Mouse (Mus musculus) layer of hippocampus, adult 9-10 months (tissue): ENCODE measurements around the gene Derl3.

Experiments
- DNase-seq: peaks from one replicate; pipeline ENCODE4 v3.0.0; 2022; ENCODE audit warnings: low spot score

Derl3 gene

DNA sequence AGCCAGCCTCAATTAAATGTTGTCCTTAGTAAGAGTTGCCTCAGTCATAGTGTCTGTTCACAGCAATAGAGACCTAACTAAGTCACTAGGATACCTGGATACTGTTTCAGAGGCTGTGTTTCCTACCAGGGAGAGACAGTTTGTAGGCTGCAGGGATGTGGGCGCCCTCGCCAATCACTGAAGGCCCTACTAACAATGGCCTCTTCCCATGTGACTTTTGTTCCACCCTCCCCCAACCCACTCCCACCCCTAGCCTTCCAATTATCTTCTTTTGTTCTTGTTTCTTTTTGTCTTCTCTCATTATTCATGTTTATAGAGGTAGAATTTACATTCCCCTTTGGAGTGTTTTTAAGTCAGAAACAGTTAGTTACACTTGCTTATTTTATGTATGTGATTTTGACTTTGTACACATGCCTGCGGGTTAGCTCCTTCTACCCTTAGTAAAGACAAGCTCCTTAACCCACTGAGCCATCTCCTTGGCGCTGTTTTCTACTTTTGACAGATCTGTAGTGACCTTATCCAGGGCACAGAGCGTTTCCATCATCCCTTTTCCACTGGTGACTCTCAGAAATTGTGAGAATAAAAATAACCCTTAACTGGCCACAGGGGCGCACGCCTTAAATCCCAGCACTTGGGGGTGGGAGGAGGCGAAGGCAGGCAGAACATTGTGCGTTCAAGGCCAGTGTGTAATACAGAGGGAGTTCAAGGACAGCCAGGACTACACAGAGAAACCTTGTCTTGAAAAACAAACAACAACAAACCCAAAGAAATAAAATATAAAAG, 48.0 kb downstream of the Derl3 start:
- no peak for DNase-seq

DNA sequence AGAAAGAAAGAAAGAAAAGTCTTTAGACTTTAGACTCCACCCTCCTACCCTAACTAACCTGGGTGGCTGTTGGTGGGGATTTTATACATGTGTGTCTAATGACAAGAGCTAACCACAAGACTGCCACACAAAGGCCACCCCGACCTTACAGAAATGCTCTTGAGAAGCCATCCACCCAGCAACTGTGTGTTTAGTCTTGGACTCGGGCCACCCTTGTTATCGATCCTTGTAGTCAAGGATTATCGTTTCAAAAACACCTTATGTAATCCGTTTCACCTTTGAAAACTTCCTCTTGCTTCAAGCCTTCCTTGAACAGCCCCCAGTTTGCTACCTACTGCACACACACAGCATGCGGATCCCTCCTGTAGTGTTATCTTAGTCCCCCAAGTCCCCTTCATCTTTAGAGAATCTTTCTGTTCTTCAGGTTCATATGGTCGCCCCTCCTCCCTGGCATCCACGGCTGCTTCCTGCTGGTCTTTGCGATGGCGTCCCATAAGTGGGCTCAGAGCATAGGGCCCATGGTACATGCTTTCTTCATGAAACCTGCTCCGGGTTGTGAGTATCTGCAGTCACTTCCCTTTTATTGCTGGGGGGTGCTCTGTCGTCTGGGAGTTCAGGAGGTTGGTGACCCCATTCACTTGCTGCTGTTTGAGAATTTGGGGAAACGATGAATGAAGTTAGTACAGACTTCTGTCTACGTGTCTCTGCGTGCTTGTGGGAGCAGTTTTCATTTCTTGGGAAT, 49.7 kb downstream of the Derl3 start, which contains the start of gene Vpreb3:
Gene Vpreb3, plus strand, starts transcription at position 322 of the 742 bp plus-strand sequence.
- no peak for DNase-seq

DNA sequence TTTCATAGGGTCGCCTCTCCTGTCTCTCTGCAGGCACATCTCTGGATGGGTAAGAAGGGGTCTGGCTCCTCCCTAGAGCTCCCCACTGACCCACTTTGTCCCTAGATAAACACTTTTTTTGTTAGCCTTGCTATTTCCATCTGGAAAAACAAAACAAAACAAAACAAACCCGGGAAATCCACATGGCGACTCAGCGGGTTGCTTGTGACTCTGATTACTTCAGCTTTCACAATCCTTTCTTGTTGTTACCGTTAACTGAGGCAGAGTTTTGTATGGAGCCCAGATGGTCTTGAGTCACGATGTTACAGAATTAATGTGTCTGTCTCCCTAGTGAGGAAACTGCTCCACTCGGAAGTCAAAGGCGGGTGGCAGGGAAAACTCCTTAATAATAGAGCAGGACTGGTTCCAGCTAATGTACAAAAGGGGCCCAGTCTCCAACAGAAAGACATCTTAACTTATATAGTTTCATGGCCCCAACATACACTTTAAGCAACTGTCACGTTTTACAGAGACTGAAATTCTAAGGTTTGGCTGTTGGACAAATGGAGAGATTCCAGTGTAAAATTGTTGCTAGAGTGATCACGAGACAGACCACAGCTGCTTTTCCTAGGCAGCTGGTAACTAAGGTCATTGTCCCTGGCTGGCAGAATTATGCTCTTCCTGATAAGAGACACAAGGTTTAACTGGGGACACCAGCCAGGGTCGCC, 51.0 kb downstream of the Derl3 start:
- no peak for DNase-seq

DNA sequence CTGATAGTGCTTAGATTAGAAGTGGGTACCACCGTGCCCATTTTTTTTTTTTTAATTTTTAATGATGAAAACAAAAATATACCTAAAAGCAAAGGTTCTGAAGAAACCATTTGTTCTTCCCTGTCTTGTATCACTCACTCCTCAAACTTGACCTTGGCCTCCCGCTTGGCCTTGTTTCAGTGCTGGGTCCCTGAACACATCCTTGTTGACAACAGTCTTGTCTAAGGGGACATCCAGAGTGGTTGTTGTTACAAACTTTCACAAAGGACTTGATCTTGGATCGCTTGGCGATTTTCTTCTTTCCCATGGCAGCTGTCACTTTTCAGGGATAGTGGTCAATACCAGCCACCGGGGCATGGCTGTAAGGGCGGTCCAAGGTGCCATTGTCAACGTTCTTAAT, 52.0 kb downstream of the Derl3 start:
- no peak for DNase-seq
